ENCODE assay signal across 9 mouse cellular contexts in genomic region chr15:77904363-77904892, GRCm38 (mm10). TPM values are rescaled to one million over a fixed set of nuclear protein-coding genes. Genes with fewer than 3 reads are reported as not detected.
DNase-seq lines count a peak whose midpoint lies in the region; ATAC-seq and TF ChIP-seq lines count a peak whose summit lies in the region.
"Had no signal": no experiment of that assay in that cellular context is flagged by ENCODE, and none has a peak within 500 bp of the region (broad histone marks: within the 10 kb centered on the region; RNA-seq: fewer than 3 reads in every experiment).

No protein-coding gene starts in this region.

- no peak overlapping the region for H3K4me3 ChIP-seq in heart, adult 2 months
- no peak overlapping the region for H3K4me3 ChIP-seq in embryonic facial prominence, embryonic 15.5 days (replicated peaks)
- H3K4me3 ChIP-seq in megakaryocyte, embryonic 14.5 days (replicated peaks), result peak overlapping the region; percentile 90

- no peak for TF ChIP-seq EP300 in heart, adult 2 months (IDR thresholded peaks at IDR 0.05; ENCODE audit: insufficient read depth, low read depth, low read length)

- peaks cover 13% of the 10 kb centered on the region for H3K4me1 ChIP-seq in heart, adult 2 months (ENCODE audit: control insufficient read depth, insufficient read depth, low read length)
- peaks cover 32% of the 10 kb centered on the region for H3K4me1 ChIP-seq in embryonic facial prominence, embryonic 15.5 days
- peaks cover 57% of the 10 kb centered on the region for H3K4me1 ChIP-seq in megakaryocyte, embryonic 14.5 days

- DNase-seq in heart, adult 2 months, result no peak
- no peak for DNase-seq in heart, postnatal 10 days
- DNase-seq in CD4-positive helper T cell, adult 2 months (ENCODE audit: low read depth, low spot score), result peak; percentile 59
- DNase-seq in urinary bladder, adult 2 months (ENCODE audit: low spot score), result no peak
- no peak for DNase-seq in left cerebral cortex, postnatal 36 days (ENCODE audit: low spot score in 2 of 2)
- DNase-seq in gastrocnemius, adult 18-20 months (ENCODE audit: low spot score), result no peak

- no peak for ATAC-seq in embryonic facial prominence, embryonic 15.5 days (ENCODE audit: insufficient number of reproducible peaks, low FRiP score, low TSS enrichment, low read depth)

- H3K27ac ChIP-seq in heart, adult 2 months, result peak overlapping the region; percentile 81
- peak overlapping the region; percentile 79; the same call in 1 of the 2 replicates for H3K27ac ChIP-seq in embryonic facial prominence, embryonic 15.5 days (replicated peaks)

- H3K4me2 ChIP-seq in embryonic facial prominence, embryonic 15.5 days (replicated peaks), result no peak overlapping the region

- TF ChIP-seq CTCF in heart, adult 2 months (IDR thresholded peaks at IDR 0.05), result no peak

- H3K36me3 ChIP-seq in heart, adult 2 months (ENCODE audit: control insufficient read depth, insufficient read depth, low read length), result no peaks in the 10 kb centered on the region
- no peaks in the 10 kb centered on the region for H3K36me3 ChIP-seq in embryonic facial prominence, embryonic 15.5 days
- H3K36me3 ChIP-seq in megakaryocyte, embryonic 14.5 days (replicated peaks; ENCODE audit: low read length), result peaks cover 3% of the 10 kb centered on the region
- H3K36me3 ChIP-seq: forebrain, embryonic 15.5 days had no signal

- H3K79me2 ChIP-seq in heart, adult 2 months (replicated peaks; ENCODE audit: control insufficient read depth, insufficient read depth, low read length), result no peaks in the 10 kb centered on the region

- H3K9ac ChIP-seq in heart, adult 2 months (ENCODE audit: low read depth, low read length), result no peak overlapping the region
- H3K9ac ChIP-seq in embryonic facial prominence, embryonic 15.5 days, result no peak overlapping the region

- no peaks in the 10 kb centered on the region for H3K9me3 ChIP-seq in embryonic facial prominence, embryonic 15.5 days (replicated peaks)
- no peaks in the 10 kb centered on the region for H3K9me3 ChIP-seq in megakaryocyte, embryonic 14.5 days
- H3K9me3 ChIP-seq: forebrain, embryonic 15.5 days had no signal

- intact Hi-C loops in heart, adult 2 months (cut with DNase I), result no loop called here
- intact Hi-C loops in heart, postnatal 10 days (cut with DNase I), result no loop called here
- intact Hi-C loops in left cerebral cortex, postnatal 36 days (cut with DNase I), result no loop called here

- WGBS in heart, adult 2 months, result 44% methylated on average over 12 of the region's 12 CpGs
- WGBS in embryonic facial prominence, embryonic 15.5 days, result 33% methylated on average over 12 of the region's 12 CpGs

- no peaks in the 10 kb centered on the region for H3K27me3 ChIP-seq in heart, adult 2 months (ENCODE audit: control insufficient read depth, insufficient read depth, low read length)
- no peaks in the 10 kb centered on the region for H3K27me3 ChIP-seq in embryonic facial prominence, embryonic 15.5 days
- no peaks in the 10 kb centered on the region for H3K27me3 ChIP-seq in megakaryocyte, embryonic 14.5 days (replicated peaks)

- TF ChIP-seq POLR2A in heart, adult 2 months (IDR thresholded peaks at IDR 0.05; ENCODE audit: insufficient read depth, low read depth, low read length), result no peak

RNA-seq across cellular contexts. Expression of gene Txn2, which starts 24.4 kb away (rescaled TPM):
- 100 to 1,000 TPM; 260 to 299 TPM for total RNA-seq in heart, adult 2 months (2021)
- 403 and 411 TPM in 2 replicates for polyA plus RNA-seq in heart, adult 2 months (2012; rRNA removed)
- 100 to 1,000 TPM; 200 to 221 TPM for total RNA-seq in heart, postnatal 10 days (2021)
- 225 and 235 TPM in 2 replicates for polyA plus RNA-seq in embryonic facial prominence, embryonic 15.5 days (2015; fragmentation: Nextera tagmentation; extraction: Ambion mirVana)
- polyA plus RNA-seq in megakaryocyte, embryonic 14.5 days (2012; ENCODE audit: insufficient read depth, low replicate concordance), result 186 and 405 TPM in 2 replicates
- polyA plus RNA-seq in urinary bladder, adult 2 months (2012; rRNA removed), result 147 and 157 TPM in 2 replicates
- total RNA-seq in left cerebral cortex, postnatal 36 days (2021), result 100 to 1,000 TPM; 125 to 150 TPM
- total RNA-seq in gastrocnemius, adult 18-20 months (2021), result 100 to 1,000 TPM; 215 to 223 TPM

RNA-seq across cellular contexts. Expression of gene Foxred2, which starts 52.1 kb away (rescaled TPM):
- total RNA-seq in heart, adult 2 months (2021), result under 1 TPM; 0.39 to 0.84 TPM
- 0.96 and 1.1 TPM in 2 replicates for polyA plus RNA-seq in heart, adult 2 months (2012; rRNA removed)
- total RNA-seq in heart, postnatal 10 days (2021), result under 1 TPM; 0.20 to 0.38 TPM
- 4.9 and 6.1 TPM in 2 replicates for polyA plus RNA-seq in embryonic facial prominence, embryonic 15.5 days (2015; fragmentation: Nextera tagmentation; extraction: Ambion mirVana)
- 0.66 TPM in 1 of 2 replicates, not detected in the other for polyA plus RNA-seq in megakaryocyte, embryonic 14.5 days (2012; ENCODE audit: insufficient read depth, low replicate concordance)
- 5.2 and 5.5 TPM in 2 replicates for polyA plus RNA-seq in urinary bladder, adult 2 months (2012; rRNA removed)
- 10 to 100 TPM; 11.9 to 12.3 TPM for total RNA-seq in left cerebral cortex, postnatal 36 days (2021)
- total RNA-seq in gastrocnemius, adult 18-20 months (2021), result under 1 TPM; 0.45 to 0.53 TPM

Comparison
In these comparisons a context has a peak if more than half of its experiments do, and no peak if none do; other contexts are left out.
1. RNA of gene Foxred2, which starts 52.1 kb away (total RNA-seq): 11.9 to 12.3 TPM in left cerebral cortex, postnatal 36 days; 0.39 to 0.84 TPM in heart, adult 2 months, 0.45 to 0.53 TPM in gastrocnemius, adult 18-20 months and 0.20 to 0.38 TPM in heart, postnatal 10 days; every median in the first group is over 4 times any median in the second.